Mouse (Mus musculus) forebrain, embryonic 11.5 days (tissue): ENCODE measurements around the gene Kcnmb1. TPM values are rescaled to one million over a fixed set of nuclear protein-coding genes. Genes with fewer than 3 reads are reported as not detected.

ENCODE experiments used
- ATAC-seq: fragments of 200-750 bp; cut with Nextera tagmentation; replicated peaks from 2 replicates; pipeline ENCODE4 v1.8.0; 2017; ENCODE audit warnings: moderate TSS enrichment; ENCODE audit not compliant: low FRiP score
- DNase-seq: peaks from one replicate; pipeline ENCODE4 v3.0.0-alpha.2; 2017; ENCODE audit warnings: low spot score
- H3K27ac ChIP-seq: fragments of 300-500 bp; sonication (generic); 2 replicates; pipeline ENCODE4 v1.5.1; 2014; ENCODE audit warnings: low read depth, low read length
- H3K27me3 ChIP-seq: fragments of 300-500 bp; sonication (generic); 2 replicates; pipeline ENCODE4 v1.6.1; 2014; ENCODE audit warnings: mild to moderate bottlenecking, low read length, mixed read lengths; ENCODE audit not compliant: control insufficient read depth, insufficient read depth
- H3K36me3 ChIP-seq: fragments of 300-500 bp; sonication (generic); 2 replicates; pipeline ENCODE4 v1.6.1; 2014; ENCODE audit warnings: mild to moderate bottlenecking, low read length, moderate library complexity, mixed read lengths; ENCODE audit not compliant: control insufficient read depth, insufficient read depth
- H3K4me1 ChIP-seq: fragments of 300-500 bp; sonication (generic); replicated peaks from 2 replicates; pipeline ENCODE4 v1.6.1; 2014; ENCODE audit warnings: low read length, mixed read lengths; ENCODE audit not compliant: control insufficient read depth, insufficient read depth
- H3K4me2 ChIP-seq: fragments of 300-500 bp; sonication (generic); 2 replicates; pipeline ENCODE4 v1.6.1; 2014; ENCODE audit warnings: low read depth, mild to moderate bottlenecking, low read length, moderate library complexity, mixed read lengths; ENCODE audit not compliant: severe bottlenecking
- H3K4me3 ChIP-seq: fragments of 300-500 bp; sonication (generic); 2 replicates; pipeline ENCODE4 v1.5.1; 2014; ENCODE audit warnings: low read depth, low read length
- H3K9ac ChIP-seq: fragments of 300-500 bp; sonication (generic); 2 replicates; pipeline ENCODE4 v1.6.1; 2014; ENCODE audit warnings: low read length
- H3K9me3 ChIP-seq: fragments of 300-500 bp; sonication (generic); 2 replicates; pipeline ENCODE4 v1.6.1; 2016; ENCODE audit warnings: low read length, mixed read lengths; ENCODE audit not compliant: control insufficient read depth
- WGBS: fragments of 180-500 bp; shearing (Covaris S2); extraction: QIAGEN DNeasy Blood & Tissue Kit; methylation state at CpG from one replicate; pipeline ENCODE4 v1.1.7; 2014; 5-methylcytosine and 5-hydroxymethylcytosine counted together
- polyA plus RNA-seq: library from polyadenylated mRNA; unstranded; fragments of >200 nt; fragmentation: Nextera tagmentation; extraction: Ambion mirVana; gene quantifications from 2 replicates; pipeline ENCODE4 v1.2.1, GENCODE M21; 2014

Gene Kcnmb1
- polyA plus RNA-seq, 1 experiment from 2014 or later, result 0.05 TPM

- 64% methylated on average over 6 of the region's 6 CpGs for WGBS
- no peak for ATAC-seq
These were observed 49.3 kb downstream of the Kcnmb1 start for GRCm38 (mm10) chr11:34012007-34012652.

More at GRCm38 (mm10) chr11:34012007-34012652, 49.3 kb downstream of the Kcnmb1 start:
- peak; percentile 46 for DNase-seq
- Histone ChIP-seq H3K4me3 (no peak overlapping the region), H3K9ac (no peak overlapping the region), H3K9me3 (no peaks in the 10 kb centered on the region), H3K36me3 (no peaks in the 10 kb centered on the region), H3K4me2 (no peak overlapping the region), H3K27me3 (no peaks in the 10 kb centered on the region), H3K27ac (no peak overlapping the region), H3K4me1 (no peaks in the 10 kb centered on the region)

Other genes starting within 250 kb of the Kcnmb1 start
- gene Kcnip1, start 30.1 kb downstream of the Kcnmb1 start, polyA plus RNA-seq, result 7.8 and 8.0 TPM in 2 replicates
- gene Lcp2, start 83.9 kb downstream of the Kcnmb1 start, polyA plus RNA-seq, result 2.0 and 2.3 TPM in 2 replicates
- not detected in 2 replicates for gene 4930469K13Rik, start 135.5 kb downstream of the Kcnmb1 start, polyA plus RNA-seq
- gene Foxi1, start 245.1 kb downstream of the Kcnmb1 start, polyA plus RNA-seq, result not detected in 2 replicates